Mouse (Mus musculus): ENCODE measurements around the gene Rasgef1b.

DNA sequence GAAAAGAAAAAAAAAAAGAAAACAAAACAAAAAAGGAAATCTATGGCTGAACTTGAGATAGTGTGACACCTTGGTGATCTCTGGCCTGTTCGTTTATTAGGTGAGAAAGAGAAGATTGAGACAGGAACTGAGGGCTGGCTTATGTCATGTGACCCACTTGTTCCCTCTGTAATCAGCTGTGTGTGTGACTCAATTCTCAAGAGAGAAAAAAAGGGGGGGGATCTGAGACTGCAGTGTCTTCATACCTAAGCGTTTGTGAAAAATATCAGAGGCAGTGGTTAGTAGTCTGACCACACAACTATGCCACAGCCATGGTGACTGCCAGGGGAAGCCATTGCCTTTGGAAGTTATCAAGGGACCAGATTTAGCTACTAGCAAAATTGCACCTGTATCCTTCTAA lies 276.9 kb downstream of the Rasgef1b start:
- no peak for TF ChIP-seq CTCF (IDR thresholded peaks at IDR 0.05; ENCODE audit: low read depth, low read length)
- no peak for TF ChIP-seq POLR2A (IDR thresholded peaks at IDR 0.05; ENCODE audit: extremely low read depth, insufficient read depth, low read length)

All from liver, adult 2 months (tissue).